Mouse (Mus musculus): ENCODE results near the gene Emc10. TPM values are rescaled to one million over a fixed set of nuclear protein-coding genes. Genes with fewer than 3 reads are reported as not detected.

Gene Emc10
- polyA plus RNA-seq, 1 experiment from 2014 or later = 114 TPM

GRCm38 (mm10) chr7:44464511-44464910 lies 31.8 kb downstream of the Emc10 start:
- Histone ChIP-seq H3K27me3 (ENCODE audit: control insufficient read depth, insufficient read depth, low read length) (peaks cover 27% of the 10 kb centered on the region), H3K27ac (replicated peaks in 1 of 2; ENCODE audit: control insufficient read depth in 1 of 2, insufficient read depth in 1 of 2, low read depth in 2 of 2, low read length in 2 of 2) (no peak overlapping the region), H3K36me3 (ENCODE audit: control insufficient read depth, insufficient read depth, low read length) (peaks cover 21% of the 10 kb centered on the region), H3K4me3 (ENCODE audit: control insufficient read depth in 1 of 2, insufficient read depth in 1 of 2, low read depth in 1 of 2, low read length in 2 of 2) (no peak overlapping the region), H3K4me2 (ENCODE audit: low read length) (no peak overlapping the region), H3K4me1 (ENCODE audit: control insufficient read depth in 2 of 2, insufficient read depth in 2 of 2, low read length in 2 of 2) (peaks cover 21 to 29% of the 10 kb centered on the region in 2 experiments), H3K9me3 (ENCODE audit: control insufficient read depth, low read length) (no peaks in the 10 kb centered on the region), H3K9ac (ENCODE audit: low read length) (no peak overlapping the region)
- no peak for ATAC-seq (ENCODE audit: insufficient number of reproducible peaks, insufficient read depth, low FRiP score, low read depth)
- 37% methylated on average over 4 of the region's 4 CpGs for WGBS

DNA sequence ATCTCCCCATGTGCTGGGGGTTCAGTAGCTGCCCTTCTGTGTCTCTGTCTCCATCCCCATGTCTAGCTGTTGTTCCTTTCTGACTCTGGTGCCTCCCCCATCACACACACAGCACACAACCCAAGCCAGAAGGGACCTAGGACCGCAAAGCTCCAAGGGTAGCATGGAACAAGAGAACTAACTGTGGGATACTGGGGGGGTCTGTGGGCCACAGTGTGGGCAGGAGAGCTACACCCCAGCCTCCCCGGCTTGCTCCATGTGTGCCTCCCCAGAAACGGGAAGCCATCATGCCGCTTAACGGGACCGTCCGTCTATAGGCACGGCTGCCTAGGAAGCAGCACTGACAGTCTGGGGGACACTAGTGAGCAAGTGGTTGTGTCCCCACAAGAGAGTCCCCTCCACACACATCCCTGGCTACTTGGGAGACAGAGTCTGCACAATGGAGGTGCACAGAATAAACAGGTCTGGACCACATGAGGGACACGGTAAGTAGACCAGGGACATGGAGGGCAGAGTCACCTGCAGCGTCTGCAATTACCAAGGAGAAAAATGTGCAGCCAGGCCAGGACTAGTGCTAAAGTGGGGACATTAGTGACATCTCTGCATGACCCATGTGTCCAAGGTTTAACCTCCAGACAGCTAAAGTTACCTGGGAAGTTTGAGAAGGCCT lies 32.6 kb downstream of the Emc10 start:
- H3K4me1 ChIP-seq (ENCODE audit: control insufficient read depth in 2 of 2, insufficient read depth in 2 of 2, low read length in 2 of 2) = peaks cover 13 to 21% of the 10 kb centered on the region in 2 experiments
- no peak overlapping the region for H3K9ac ChIP-seq (ENCODE audit: low read length)
- WGBS = 85% methylated on average over 10 of the region's 10 CpGs
- H3K4me3 ChIP-seq (ENCODE audit: control insufficient read depth in 1 of 2, insufficient read depth in 1 of 2, low read depth in 1 of 2, low read length in 2 of 2) = no peak overlapping the region
- no peak for ATAC-seq (ENCODE audit: insufficient number of reproducible peaks, insufficient read depth, low FRiP score, low read depth)
- no peak overlapping the region for H3K4me2 ChIP-seq (ENCODE audit: low read length)
- peaks cover 27% of the 10 kb centered on the region for H3K27me3 ChIP-seq (ENCODE audit: control insufficient read depth, insufficient read depth, low read length)
- H3K27ac ChIP-seq (replicated peaks in 1 of 2; ENCODE audit: control insufficient read depth in 1 of 2, insufficient read depth in 1 of 2, low read depth in 2 of 2, low read length in 2 of 2) = no peak overlapping the region
- H3K9me3 ChIP-seq (ENCODE audit: control insufficient read depth, low read length) = no peaks in the 10 kb centered on the region
- peaks cover 21% of the 10 kb centered on the region for H3K36me3 ChIP-seq (ENCODE audit: control insufficient read depth, insufficient read depth, low read length)

DNA sequence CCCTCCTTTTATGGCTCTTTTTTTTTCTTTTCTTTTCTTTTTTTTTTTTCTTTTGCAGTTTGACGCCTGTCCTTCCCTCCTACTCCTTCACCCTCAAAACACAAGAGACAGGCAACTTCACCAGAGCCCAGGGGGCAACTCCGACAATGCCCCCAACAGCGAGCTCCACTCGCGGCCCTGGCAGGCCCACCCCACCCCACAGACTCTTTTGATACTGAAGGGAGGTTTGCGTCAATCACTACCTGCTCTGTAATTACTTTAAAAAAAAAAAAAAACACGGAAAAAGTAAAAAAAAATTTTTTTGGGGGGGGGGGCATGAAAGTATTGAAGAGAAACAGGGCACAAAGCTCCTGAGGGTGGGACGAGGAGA lies 33.3 kb downstream of the Emc10 start:
- H3K36me3 ChIP-seq (ENCODE audit: control insufficient read depth, insufficient read depth, low read length) = peaks cover 24% of the 10 kb centered on the region
- H3K9me3 ChIP-seq (ENCODE audit: control insufficient read depth, low read length) = no peaks in the 10 kb centered on the region
- ATAC-seq (ENCODE audit: insufficient number of reproducible peaks, insufficient read depth, low FRiP score, low read depth) = no peak
- H3K4me2 ChIP-seq (ENCODE audit: low read length) = peak overlapping the region; percentile 62; the same call in 1 of the 2 replicates
- 40% methylated on average over 8 of the region's 8 CpGs for WGBS
- no peak overlapping the region for H3K27ac ChIP-seq (replicated peaks in 1 of 2; ENCODE audit: control insufficient read depth in 1 of 2, insufficient read depth in 1 of 2, low read depth in 2 of 2, low read length in 2 of 2)
- peak overlapping the region; percentile 55; the same call in 1 of the 2 replicates for H3K9ac ChIP-seq (ENCODE audit: low read length)
- H3K27me3 ChIP-seq (ENCODE audit: control insufficient read depth, insufficient read depth, low read length) = peaks cover 27% of the 10 kb centered on the region
- H3K4me1 ChIP-seq (ENCODE audit: control insufficient read depth in 2 of 2, insufficient read depth in 2 of 2, low read length in 2 of 2) = peaks cover 9 to 16% of the 10 kb centered on the region in 2 experiments; a peak in 3 of 4 replicates
- H3K4me3 ChIP-seq (ENCODE audit: control insufficient read depth in 1 of 2, insufficient read depth in 1 of 2, low read depth in 1 of 2, low read length in 2 of 2) = no peak overlapping the region

DNA sequence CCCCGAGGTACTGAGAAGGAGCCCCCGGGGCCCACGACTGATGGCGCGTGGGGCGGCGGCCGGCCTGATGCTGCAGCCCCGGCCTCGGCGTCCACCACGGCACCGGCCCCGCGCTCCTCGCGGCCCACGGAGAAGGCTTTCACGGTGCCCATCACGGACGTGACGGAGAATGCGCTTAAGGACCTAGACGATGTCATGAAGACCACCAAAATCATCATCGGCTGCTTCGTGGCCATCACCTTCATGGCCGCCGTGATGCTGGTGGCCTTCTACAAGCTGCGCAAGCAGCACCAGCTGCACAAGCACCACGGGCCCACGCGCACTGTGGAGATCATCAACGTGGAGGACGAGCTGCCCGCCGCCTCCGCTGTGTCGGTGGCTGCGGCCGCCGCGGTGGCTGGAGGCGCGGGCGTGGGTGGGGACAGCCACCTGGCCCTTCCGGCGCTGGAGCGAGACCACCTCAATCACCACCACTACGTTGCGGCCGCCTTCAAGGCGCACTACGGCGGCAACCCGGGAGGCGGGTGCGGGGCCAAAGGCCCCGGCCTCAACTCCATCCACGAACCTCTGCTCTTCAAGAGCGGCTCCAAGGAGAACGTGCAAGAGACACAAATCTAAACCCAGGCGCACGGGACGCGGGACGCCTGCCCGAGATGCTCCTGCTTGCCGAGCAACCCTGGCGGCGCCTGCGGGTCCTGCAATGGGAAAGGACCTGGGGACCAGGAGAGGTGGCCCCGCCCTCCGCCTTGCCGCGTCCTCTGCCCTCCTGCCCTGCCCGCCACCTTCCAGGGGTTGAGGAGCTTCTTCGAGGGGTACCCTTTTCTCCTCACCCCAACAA lies 33.9 kb downstream of the Emc10 start:
- Histone ChIP-seq H3K36me3 (ENCODE audit: control insufficient read depth, insufficient read depth, low read length) (peaks cover 24% of the 10 kb centered on the region), H3K4me2 (ENCODE audit: low read length) (peak overlapping the region; percentile 62), H3K4me3 (ENCODE audit: control insufficient read depth in 1 of 2, insufficient read depth in 1 of 2, low read depth in 1 of 2, low read length in 2 of 2) (peak overlapping the region; percentile 5 to 14; a peak in 3 of 4 replicates), H3K9ac (ENCODE audit: low read length) (peak overlapping the region; percentile 55; the same call in 1 of the 2 replicates), H3K4me1 (ENCODE audit: control insufficient read depth in 2 of 2, insufficient read depth in 2 of 2, low read length in 2 of 2) (peaks cover 9 to 14% of the 10 kb centered on the region in 2 experiments; a peak in 3 of 4 replicates), H3K27me3 (ENCODE audit: control insufficient read depth, insufficient read depth, low read length) (peaks cover 27% of the 10 kb centered on the region), H3K27ac (replicated peaks in 1 of 2; ENCODE audit: control insufficient read depth in 1 of 2, insufficient read depth in 1 of 2, low read depth in 2 of 2, low read length in 2 of 2) (no peak overlapping the region), H3K9me3 (ENCODE audit: control insufficient read depth, low read length) (no peaks in the 10 kb centered on the region)
- no peak for ATAC-seq (ENCODE audit: insufficient number of reproducible peaks, insufficient read depth, low FRiP score, low read depth)
- WGBS = 19% methylated on average over 75 of the region's 77 CpGs

DNA sequence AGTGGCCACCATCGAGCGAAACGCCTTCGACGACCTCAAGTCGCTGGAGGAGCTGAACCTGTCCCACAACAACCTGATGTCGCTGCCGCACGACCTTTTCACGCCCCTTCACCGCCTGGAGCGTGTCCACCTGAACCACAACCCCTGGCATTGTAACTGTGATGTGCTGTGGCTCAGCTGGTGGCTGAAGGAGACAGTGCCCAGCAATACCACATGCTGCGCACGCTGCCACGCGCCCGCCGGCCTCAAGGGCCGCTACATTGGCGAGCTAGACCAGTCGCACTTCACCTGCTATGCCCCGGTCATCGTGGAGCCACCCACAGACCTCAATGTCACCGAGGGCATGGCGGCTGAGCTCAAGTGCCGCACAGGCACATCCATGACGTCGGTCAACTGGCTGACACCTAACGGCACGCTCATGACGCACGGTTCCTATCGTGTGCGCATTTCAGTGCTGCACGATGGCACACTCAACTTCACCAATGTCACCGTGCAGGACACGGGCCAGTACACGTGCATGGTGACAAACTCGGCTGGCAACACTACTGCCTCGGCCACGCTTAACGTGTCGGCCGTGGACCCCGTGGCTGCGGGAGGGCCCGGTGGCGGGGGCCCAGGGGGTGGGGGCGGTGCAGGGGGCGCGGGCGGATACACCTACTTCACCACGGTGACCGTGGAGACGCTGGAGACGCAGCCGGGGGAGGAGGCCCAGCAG lies 34.7 kb downstream of the Emc10 start:
- Histone ChIP-seq H3K4me2 (ENCODE audit: low read length) (peak overlapping the region; percentile 62; the same call in 1 of the 2 replicates), H3K9me3 (ENCODE audit: control insufficient read depth, low read length) (no peaks in the 10 kb centered on the region), H3K4me3 (ENCODE audit: control insufficient read depth in 1 of 2, insufficient read depth in 1 of 2, low read depth in 1 of 2, low read length in 2 of 2) (no peak overlapping the region), H3K36me3 (ENCODE audit: control insufficient read depth, insufficient read depth, low read length) (peaks cover 24% of the 10 kb centered on the region), H3K27me3 (ENCODE audit: control insufficient read depth, insufficient read depth, low read length) (peaks cover 27% of the 10 kb centered on the region), H3K9ac (ENCODE audit: low read length) (no peak overlapping the region), H3K27ac (replicated peaks in 1 of 2; ENCODE audit: control insufficient read depth in 1 of 2, insufficient read depth in 1 of 2, low read depth in 2 of 2, low read length in 2 of 2) (no peak overlapping the region), H3K4me1 (ENCODE audit: control insufficient read depth in 2 of 2, insufficient read depth in 2 of 2, low read length in 2 of 2) (peaks cover 8 to 10% of the 10 kb centered on the region in 2 experiments; a peak in 3 of 4 replicates)
- no peak for ATAC-seq (ENCODE audit: insufficient number of reproducible peaks, insufficient read depth, low FRiP score, low read depth)
- WGBS = 65% methylated on average over 54 of the region's 57 CpGs

DNA sequence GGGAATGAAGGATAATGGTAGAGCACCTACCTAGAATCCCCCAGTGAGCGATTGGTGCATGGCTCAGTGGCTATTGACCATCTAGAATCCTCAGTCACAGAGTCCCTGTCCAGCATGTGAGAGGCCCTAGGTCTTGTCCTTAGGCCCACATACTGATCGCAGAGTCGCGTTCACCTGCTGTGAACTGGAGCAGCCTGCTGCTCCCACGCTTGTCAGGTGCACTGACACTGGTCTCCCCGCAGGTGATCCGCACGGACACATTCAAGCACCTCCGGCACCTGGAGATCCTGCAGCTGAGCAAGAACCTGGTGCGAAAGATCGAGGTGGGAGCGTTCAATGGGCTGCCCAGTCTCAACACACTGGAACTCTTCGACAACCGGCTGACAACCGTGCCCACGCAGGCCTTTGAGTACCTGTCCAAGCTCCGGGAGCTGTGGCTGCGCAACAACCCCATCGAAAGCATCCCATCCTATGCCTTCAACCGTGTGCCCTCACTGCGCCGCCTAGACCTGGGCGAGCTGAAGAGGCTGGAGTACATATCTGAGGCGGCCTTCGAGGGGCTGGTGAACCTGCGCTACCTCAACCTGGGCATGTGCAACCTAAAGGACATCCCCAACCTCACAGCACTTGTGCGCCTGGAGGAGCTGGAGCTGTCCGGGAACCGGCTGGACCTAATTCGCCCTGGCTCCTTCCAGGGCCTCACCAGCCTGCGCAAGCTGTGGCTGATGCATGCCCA lies 35.4 kb downstream of the Emc10 start:
- H3K9me3 ChIP-seq (ENCODE audit: control insufficient read depth, low read length) = no peaks in the 10 kb centered on the region
- H3K27ac ChIP-seq (replicated peaks in 1 of 2; ENCODE audit: control insufficient read depth in 1 of 2, insufficient read depth in 1 of 2, low read depth in 2 of 2, low read length in 2 of 2) = no peak overlapping the region
- H3K4me2 ChIP-seq (ENCODE audit: low read length) = no peak overlapping the region
- no peak overlapping the region for H3K9ac ChIP-seq (ENCODE audit: low read length)
- no peak overlapping the region for H3K4me3 ChIP-seq (ENCODE audit: control insufficient read depth in 1 of 2, insufficient read depth in 1 of 2, low read depth in 1 of 2, low read length in 2 of 2)
- ATAC-seq (ENCODE audit: insufficient number of reproducible peaks, insufficient read depth, low FRiP score, low read depth) = no peak
- peaks cover 27% of the 10 kb centered on the region for H3K27me3 ChIP-seq (ENCODE audit: control insufficient read depth, insufficient read depth, low read length)
- peaks cover 24% of the 10 kb centered on the region for H3K36me3 ChIP-seq (ENCODE audit: control insufficient read depth, insufficient read depth, low read length)
- H3K4me1 ChIP-seq (ENCODE audit: control insufficient read depth in 2 of 2, insufficient read depth in 2 of 2, low read length in 2 of 2) = peaks cover 8 to 10% of the 10 kb centered on the region in 2 experiments; a peak in 3 of 4 replicates
- 81% methylated on average over 31 of the region's 31 CpGs for WGBS

DNA sequence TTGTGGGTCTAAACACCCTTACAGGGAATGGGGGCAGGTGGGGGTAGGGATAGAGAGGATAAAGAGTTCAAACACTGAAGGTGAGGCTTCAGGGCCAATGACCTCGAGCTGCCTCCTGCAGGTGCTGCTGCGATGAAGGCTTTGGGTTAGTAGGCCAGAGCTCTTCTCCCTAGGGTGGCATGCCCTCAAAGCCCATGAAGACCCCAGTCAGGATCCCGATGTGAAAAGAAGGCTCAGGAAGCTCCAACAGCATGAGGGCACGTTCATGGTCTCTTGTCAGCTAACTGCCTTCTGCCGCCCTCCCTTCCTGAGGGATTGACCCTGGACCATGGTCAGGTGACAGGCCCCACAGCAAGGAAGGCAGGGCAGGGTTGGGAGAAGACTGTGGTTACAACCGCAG lies 36.3 kb downstream of the Emc10 start:
- Histone ChIP-seq H3K27ac (replicated peaks in 1 of 2; ENCODE audit: control insufficient read depth in 1 of 2, insufficient read depth in 1 of 2, low read depth in 2 of 2, low read length in 2 of 2) (no peak overlapping the region), H3K36me3 (ENCODE audit: control insufficient read depth, insufficient read depth, low read length) (peaks cover 24% of the 10 kb centered on the region), H3K9me3 (ENCODE audit: control insufficient read depth, low read length) (no peaks in the 10 kb centered on the region), H3K4me3 (ENCODE audit: control insufficient read depth in 1 of 2, insufficient read depth in 1 of 2, low read depth in 1 of 2, low read length in 2 of 2) (no peak overlapping the region), H3K4me2 (ENCODE audit: low read length) (no peak overlapping the region), H3K4me1 (ENCODE audit: control insufficient read depth in 2 of 2, insufficient read depth in 2 of 2, low read length in 2 of 2) (peaks cover 6 to 9% of the 10 kb centered on the region in 2 experiments; a peak in 3 of 4 replicates), H3K9ac (ENCODE audit: low read length) (no peak overlapping the region), H3K27me3 (ENCODE audit: control insufficient read depth, insufficient read depth, low read length) (peaks cover 27% of the 10 kb centered on the region)
- ATAC-seq (ENCODE audit: insufficient number of reproducible peaks, insufficient read depth, low FRiP score, low read depth) = no peak
- WGBS = 75% methylated on average over 6 of the region's 6 CpGs
